Comparison of ENCODE assay signal across 23 mouse cellular contexts in genomic region chr7:100600211-100600610, GRCm38 (mm10). TPM values are rescaled to one million over a fixed set of nuclear protein-coding genes. Genes with fewer than 3 reads are reported as not detected.
DNase-seq lines count a peak whose midpoint lies in the region; ATAC-seq and TF ChIP-seq lines count a peak whose summit lies in the region.
"Had no signal": no experiment of that assay in that cellular context is flagged by ENCODE, and none has a peak within 500 bp of the region (broad histone marks: within the 10 kb centered on the region; RNA-seq: fewer than 3 reads in every experiment).

No protein-coding gene starts in this region.

- H3K36me3 ChIP-seq in myocyte (ENCODE audit: control insufficient read depth, insufficient read depth), result no peaks in the 10 kb centered on the region
- H3K36me3 ChIP-seq: heart, embryonic 13.5 days; hindbrain, embryonic 13.5 days; neural tube, embryonic 12.5 days had no signal

- peak overlapping the region; percentile 13 for H3K4me2 ChIP-seq in myocyte (ENCODE audit: low read depth)
- H3K4me2 ChIP-seq: forebrain, embryonic 13.5 days; heart, embryonic 13.5 days; hindbrain, embryonic 13.5 days; midbrain, embryonic 11.5 days; neural tube, embryonic 12.5 days had no signal

- H3ac ChIP-seq in myocyte (ENCODE audit: control insufficient read depth, insufficient read length), result no peak overlapping the region

- no peaks in the 10 kb centered on the region for H3K79me2 ChIP-seq in myocyte (ENCODE audit: control insufficient read depth, insufficient read depth)

- intact Hi-C loops in left cerebral cortex, postnatal 10 days (cut with DNase I), result loop anchor here (10.0 kb wide), 1 partner anchor 45 kb away; no protein-coding TSS in a partner anchor

- no peak for DNase-seq in frontal cortex, postnatal 10 days (ENCODE audit: low spot score in 2 of 2)
- peak; percentile 30 for DNase-seq in left cerebral cortex, adult 11 months (ENCODE audit: low spot score)
- no peak for DNase-seq in left cerebral cortex, postnatal 10 days (ENCODE audit: extremely low spot score in 1 of 2, low spot score in 2 of 2)
- peak; percentile 84 for DNase-seq in brain, adult 2 months (ENCODE audit: low read depth, low spot score)
- no peak for DNase-seq in thymus, postnatal 4 days
- DNase-seq in heart, adult 18-20 months, result no peak
- DNase-seq: cerebellum, adult 9-10 months; gastrocnemius, postnatal 10 days; heart, adult 11 months; kidney, adult 2 months; kidney, postnatal 10 days; liver; thymus, postnatal 25 days had no signal

- TF ChIP-seq POLR2A in myocyte (IDR thresholded peaks at IDR 0.05; ENCODE audit: insufficient read length, low read depth), result no peak

- no peaks in the 10 kb centered on the region for H3K27me3 ChIP-seq in myocyte (ENCODE audit: control insufficient read depth, insufficient read depth, insufficient read length)
- H3K27me3 ChIP-seq: heart, embryonic 13.5 days had no signal

- H3K4me3 ChIP-seq in myocyte, result no peak overlapping the region
- H3K4me3 ChIP-seq: forebrain, embryonic 13.5 days; heart, embryonic 13.5 days; hindbrain, embryonic 13.5 days; neural tube, embryonic 12.5 days had no signal

- peak; percentile 94 for ATAC-seq in frontal cortex, adult (ENCODE audit: low TSS enrichment)
- ATAC-seq: CD4-positive, CD25-positive, alpha-beta regulatory T cell, adult 4 months; forebrain, embryonic 13.5 days; inflammation-experienced regulatory T-cells, adult 6 months; lung, postnatal 0 days had no signal

TF ChIP-seq in myocyte, 11 proteins besides CTCF, POLR2A, EP300 and RAD21:
- TF ChIP-seq E2F4 (IDR thresholded peaks at IDR 0.05; ENCODE audit: insufficient read depth) (no peak), CEBPB (IDR thresholded peaks at IDR 0.05; ENCODE audit: insufficient read depth, poor library complexity, severe bottlenecking) (no peak), MYOD1 (IDR thresholded peaks at IDR 0.05; ENCODE audit: control insufficient read depth in 1 of 3, insufficient read length in 2 of 3, low read depth in 2 of 3) (peak; percentile 49 to 80 (median 65)), MYOG (IDR thresholded peaks at IDR 0.05; ENCODE audit: control insufficient read depth in 1 of 3, insufficient read depth in 1 of 3, insufficient read length in 2 of 3, low read depth in 2 of 3) (peak in 2 of 3 experiments; percentile 44 to 85), USF1 (IDR thresholded peaks at IDR 0.05; ENCODE audit: low read depth) (no peak)

RNA-seq across cellular contexts. Expression of gene Rab6a, which starts 7.0 kb away (rescaled TPM):
- total RNA-seq in left cerebral cortex, postnatal 10 days (2021), result 100 to 1,000 TPM; 386 to 392 TPM
- polyA plus RNA-seq in myocyte (2012; fragmentation: generic; extraction: Trizol), result 48.5 TPM
- total RNA-seq in heart, adult 18-20 months (2021), result 10 to 100 TPM; 60.2 to 63.9 TPM

RNA-seq across cellular contexts. Expression of gene Mrpl48, which starts 7.9 kb away (rescaled TPM):
- total RNA-seq in left cerebral cortex, postnatal 10 days (2021), result 10 to 100 TPM; 48.5 to 55.5 TPM
- 34.4 TPM for polyA plus RNA-seq in myocyte (2012; fragmentation: generic; extraction: Trizol)
- 10 to 100 TPM; 63.9 to 78.5 TPM for total RNA-seq in heart, adult 18-20 months (2021)

Comparison
In these comparisons a context has a peak if more than half of its experiments do, and no peak if none do; other contexts are left out.
1. DNase-seq: peak in left cerebral cortex, adult 11 months (single experiment) and brain, adult 2 months (single experiment); none in frontal cortex, postnatal 10 days (0 of 2), left cerebral cortex, postnatal 10 days (0 of 2), thymus, postnatal 4 days (single experiment) and heart, adult 18-20 months (0 of 2).
2. RNA of gene Rab6a, which starts 7.0 kb away (total RNA-seq): 386 to 392 TPM in left cerebral cortex, postnatal 10 days; 60.2 to 63.9 TPM in heart, adult 18-20 months; every median in the first group is over 4 times any median in the second.